Mouse (Mus musculus): ENCODE measurements around the gene Ldhd. TPM values are rescaled to one million over a fixed set of nuclear protein-coding genes. Genes with fewer than 3 reads are reported as not detected.

The Ldhd gene
- total and polyA plus RNA-seq, 2 experiments from 2014 or later: 2.2 to 3.6 TPM

- WGBS: under 1% methylated on average over 70 of the region's 75 CpGs
- Histone ChIP-seq H3K4me1 (ENCODE audit: insufficient read depth, low read length) (no peaks in the 10 kb centered on the region), H3K36me3 (ENCODE audit: insufficient read depth, low read length) (no peaks in the 10 kb centered on the region), H3K4me2 (ENCODE audit: low read depth, low read length) (peak within 1 kb of the TSS; percentile 61), H3K4me3 (ENCODE audit: low read length) (peak within 1 kb of the TSS; percentile 93), H3K27me3 (ENCODE audit: insufficient read depth, low read length) (no peaks in the 10 kb centered on the region), H3K9ac (replicated peaks; ENCODE audit: low read length) (peak within 1 kb of the TSS; percentile 96), H3K27ac (peak within 1 kb of the TSS; percentile 96), H3K9me3 (ENCODE audit: low read length) (no peaks in the 10 kb centered on the region)
- TF ChIP-seq CTCF (IDR thresholded peaks at IDR 0.05; ENCODE audit: low read depth): 0 out of 2 replicates have a peak, but pooled peaks have one; percentile 14
- DNase-seq (ENCODE audit: low spot score): peak; percentile 98
- ATAC-seq: peak; percentile 99
Observed at GRCm38 (mm10) chr8:111643264-111644141, 13.3 kb upstream of the Ldhd start, which contains the start of gene Zfp1. Gene Zfp1 (plus strand): TSS chr8:111643401.

- DNase-seq (ENCODE audit: low spot score): no peak
- peak overlapping the region; percentile 96 for H3K9ac ChIP-seq (replicated peaks; ENCODE audit: low read length)
Observed at GRCm38 (mm10) chr8:111642939-111643263, 12.7 kb upstream of the Ldhd start.

GRCm38 (mm10) chr8:111642496-111642895, 12.3 kb upstream of the Ldhd start:
- peak overlapping the region; percentile 96 for H3K9ac ChIP-seq (replicated peaks; ENCODE audit: low read length)
- DNase-seq (ENCODE audit: low spot score) (no peak), ATAC-seq (no peak)
- H3K36me3 ChIP-seq (ENCODE audit: insufficient read depth, low read length): no peaks in the 10 kb centered on the region
- no peaks in the 10 kb centered on the region for H3K9me3 ChIP-seq (ENCODE audit: low read length)
- no peaks in the 10 kb centered on the region for H3K4me1 ChIP-seq (ENCODE audit: insufficient read depth, low read length)
- no peaks in the 10 kb centered on the region for H3K27me3 ChIP-seq (ENCODE audit: insufficient read depth, low read length)
- 53% methylated on average over 5 of the region's 5 CpGs for WGBS
- H3K27ac ChIP-seq: 0 out of 2 replicates have a peak overlapping the region, but pooled peaks have one; percentile 96
- TF ChIP-seq CTCF (IDR thresholded peaks at IDR 0.05; ENCODE audit: low read depth): no peak
- peak overlapping the region; percentile 61 for H3K4me2 ChIP-seq (ENCODE audit: low read depth, low read length)
- H3K4me3 ChIP-seq (ENCODE audit: low read length): peak overlapping the region; percentile 93

More at GRCm38 (mm10) chr8:111642939-111643263, 12.7 kb upstream of the Ldhd start:
- peak overlapping the region; percentile 61 for H3K4me2 ChIP-seq (ENCODE audit: low read depth, low read length)
- H3K4me3 ChIP-seq (ENCODE audit: low read length): peak overlapping the region; percentile 93
- H3K9me3 ChIP-seq (ENCODE audit: low read length): no peaks in the 10 kb centered on the region
- no peaks in the 10 kb centered on the region for H3K4me1 ChIP-seq (ENCODE audit: insufficient read depth, low read length)
- peak; percentile 21; the same call in 1 of the 2 replicates for ATAC-seq
- no peak for TF ChIP-seq CTCF (IDR thresholded peaks at IDR 0.05; ENCODE audit: low read depth)
- 11% methylated on average over 5 of the region's 5 CpGs for WGBS
- H3K27me3 ChIP-seq (ENCODE audit: insufficient read depth, low read length): no peaks in the 10 kb centered on the region
- peak overlapping the region; percentile 96; the same call in 1 of the 2 replicates for H3K27ac ChIP-seq
- no peaks in the 10 kb centered on the region for H3K36me3 ChIP-seq (ENCODE audit: insufficient read depth, low read length)

GRCm38 (mm10) chr8:111641064-111641463, 10.9 kb upstream of the Ldhd start:
- H3K27me3 ChIP-seq (ENCODE audit: insufficient read depth, low read length): no peaks in the 10 kb centered on the region
- no peaks in the 10 kb centered on the region for H3K36me3 ChIP-seq (ENCODE audit: insufficient read depth, low read length)
- H3K9me3 ChIP-seq (ENCODE audit: low read length): no peaks in the 10 kb centered on the region
- TF ChIP-seq CTCF (IDR thresholded peaks at IDR 0.05; ENCODE audit: low read depth): no peak
- 98% methylated on average over 2 of the region's 2 CpGs for WGBS
- H3K9ac ChIP-seq (replicated peaks; ENCODE audit: low read length): no peak overlapping the region
- H3K4me2 ChIP-seq (ENCODE audit: low read depth, low read length): no peak overlapping the region
- H3K4me3 ChIP-seq (ENCODE audit: low read length): no peak overlapping the region
- DNase-seq (ENCODE audit: low spot score): no peak
- no peak for ATAC-seq
- H3K27ac ChIP-seq: no peak overlapping the region
- no peaks in the 10 kb centered on the region for H3K4me1 ChIP-seq (ENCODE audit: insufficient read depth, low read length)

GRCm38 (mm10) chr8:111638086-111638485, 7.9 kb upstream of the Ldhd start:
- Histone ChIP-seq H3K9ac (replicated peaks; ENCODE audit: low read length) (no peak overlapping the region), H3K4me3 (ENCODE audit: low read length) (no peak overlapping the region), H3K27ac (no peak overlapping the region), H3K4me2 (ENCODE audit: low read depth, low read length) (no peak overlapping the region), H3K27me3 (ENCODE audit: insufficient read depth, low read length) (no peaks in the 10 kb centered on the region), H3K9me3 (ENCODE audit: low read length) (no peaks in the 10 kb centered on the region), H3K4me1 (ENCODE audit: insufficient read depth, low read length) (no peaks in the 10 kb centered on the region), H3K36me3 (ENCODE audit: insufficient read depth, low read length) (no peaks in the 10 kb centered on the region)
- ATAC-seq: no peak
- no peak for TF ChIP-seq CTCF (IDR thresholded peaks at IDR 0.05; ENCODE audit: low read depth)
- DNase-seq (ENCODE audit: low spot score): no peak

GRCm38 (mm10) chr8:111632976-111633375, 2.8 kb upstream of the Ldhd start:
- DNase-seq (ENCODE audit: low spot score): no peak
- H3K4me3 ChIP-seq (ENCODE audit: low read length): no peak overlapping the region
- H3K4me2 ChIP-seq (ENCODE audit: low read depth, low read length): no peak overlapping the region
- ATAC-seq: no peak
- peaks cover 3% of the 10 kb centered on the region; the same call in 1 of the 2 replicates for H3K4me1 ChIP-seq (ENCODE audit: insufficient read depth, low read length)
- H3K27ac ChIP-seq: no peak overlapping the region
- no peak for TF ChIP-seq CTCF (IDR thresholded peaks at IDR 0.05; ENCODE audit: low read depth)
- no peak overlapping the region for H3K9ac ChIP-seq (replicated peaks; ENCODE audit: low read length)
- no peaks in the 10 kb centered on the region for H3K27me3 ChIP-seq (ENCODE audit: insufficient read depth, low read length)
- WGBS: 98% methylated on average over 3 of the region's 3 CpGs
- no peaks in the 10 kb centered on the region for H3K36me3 ChIP-seq (ENCODE audit: insufficient read depth, low read length)
- H3K9me3 ChIP-seq (ENCODE audit: low read length): no peaks in the 10 kb centered on the region

- H3K27ac ChIP-seq: no peak overlapping the region
- DNase-seq (ENCODE audit: low spot score): no peak
- peaks cover 3% of the 10 kb centered on the region; the same call in 1 of the 2 replicates for H3K4me1 ChIP-seq (ENCODE audit: insufficient read depth, low read length)
- no peak for TF ChIP-seq CTCF (IDR thresholded peaks at IDR 0.05; ENCODE audit: low read depth)
- WGBS: 91% methylated on average over 8 of the region's 8 CpGs
- no peak overlapping the region for H3K4me2 ChIP-seq (ENCODE audit: low read depth, low read length)
- H3K27me3 ChIP-seq (ENCODE audit: insufficient read depth, low read length): no peaks in the 10 kb centered on the region
- no peak overlapping the region for H3K9ac ChIP-seq (replicated peaks; ENCODE audit: low read length)
- ATAC-seq: no peak
- no peaks in the 10 kb centered on the region for H3K36me3 ChIP-seq (ENCODE audit: insufficient read depth, low read length)
- no peak overlapping the region for H3K4me3 ChIP-seq (ENCODE audit: low read length)
- H3K9me3 ChIP-seq (ENCODE audit: low read length): no peaks in the 10 kb centered on the region
Observed at GRCm38 (mm10) chr8:111631589-111631988, 1.4 kb upstream of the Ldhd start.
